Mouse (Mus musculus): ENCODE results near the gene Lhx5. TPM values are rescaled to one million over a fixed set of nuclear protein-coding genes. Genes with fewer than 3 reads are reported as not detected.

Lhx5 gene
- total RNA-seq, 1 experiment from 2014 or later = not detected

- peak; percentile 42 for DNase-seq
These were observed 33.6 kb downstream of the Lhx5 start for GRCm38 (mm10) chr5:120465062-120465461.

- DNase-seq = peak; percentile 82
These were observed 34.4 kb downstream of the Lhx5 start for GRCm38 (mm10) chr5:120465860-120466259.

GRCm38 (mm10) chr5:120467026-120467425, 35.5 kb downstream of the Lhx5 start:
- DNase-seq = peak; percentile 56

GRCm38 (mm10) chr5:120468336-120468735, 36.8 kb downstream of the Lhx5 start:
- DNase-seq = no peak

GRCm38 (mm10) chr5:120468830-120469229, 37.3 kb downstream of the Lhx5 start:
- no peak for DNase-seq

- DNase-seq = no peak
These were observed 40.0 kb downstream of the Lhx5 start for GRCm38 (mm10) chr5:120471538-120471937.

GRCm38 (mm10) chr5:120472770-120473169, 41.3 kb downstream of the Lhx5 start, which contains the start of gene Sdsl:
Gene Sdsl, minus strand, starts transcription at chr5:120472810.
- DNase-seq = no peak

- no peak for DNase-seq
These were observed 41.9 kb downstream of the Lhx5 start for GRCm38 (mm10) chr5:120473361-120473760.

- no peak for DNase-seq
These were observed 44.4 kb downstream of the Lhx5 start for GRCm38 (mm10) chr5:120475861-120476260.

GRCm38 (mm10) chr5:120476296-120476695, 44.8 kb downstream of the Lhx5 start, which contains the start of gene Sds:
Gene Sds, plus strand, starts transcription at chr5:120476526.
- no peak for DNase-seq

- no peak for DNase-seq
These were observed 46.5 kb downstream of the Lhx5 start for GRCm38 (mm10) chr5:120477993-120478392.

- no peak for DNase-seq
These were observed 48.0 kb downstream of the Lhx5 start for GRCm38 (mm10) chr5:120479538-120479937.

GRCm38 (mm10) chr5:120481205-120481604, 49.7 kb downstream of the Lhx5 start:
- DNase-seq = no peak

GRCm38 (mm10) chr5:120483399-120483798, 51.9 kb downstream of the Lhx5 start:
- DNase-seq = no peak

- DNase-seq = no peak
These were observed 56.3 kb downstream of the Lhx5 start for GRCm38 (mm10) chr5:120487844-120488243.

- DNase-seq = peak; percentile 52
These were observed 59.2 kb downstream of the Lhx5 start for GRCm38 (mm10) chr5:120490679-120491192.

Other genes starting within 250 kb of the Lhx5 start
- gene Sdsl, start 41.1 kb downstream of the Lhx5 start, total RNA-seq (2021) = 65.0 and 99.0 TPM in 2 replicates
- 2.9 TPM in 1 of 2 replicates, not detected in the other for gene Sds, start 44.8 kb downstream of the Lhx5 start, total RNA-seq (2021)
- gene Plbd2, start 71.9 kb downstream of the Lhx5 start, total RNA-seq (2021) = 76.4 and 93.3 TPM in 2 replicates
- 34.5 and 55.3 TPM in 2 replicates for gene Slc8b1, start 79.5 kb downstream of the Lhx5 start, total RNA-seq (2021)
- gene Tpcn1, start 157.0 kb downstream of the Lhx5 start, total RNA-seq (2021) = 40.2 and 42.4 TPM in 2 replicates
- gene Iqcd, start 157.3 kb downstream of the Lhx5 start, total RNA-seq (2021) = 0.57 and 0.67 TPM in 2 replicates
- gene Rita1, start 180.9 kb downstream of the Lhx5 start, total RNA-seq (2021) = 15.9 and 17.5 TPM in 2 replicates
- 50.5 and 54.7 TPM in 2 replicates for gene Ddx54, start 181.0 kb downstream of the Lhx5 start, total RNA-seq (2021)
- 2.8 and 3.1 TPM in 2 replicates for gene Cfap73, start 202.5 kb downstream of the Lhx5 start, total RNA-seq (2021)
- gene Rasal1, start 217.1 kb downstream of the Lhx5 start, total RNA-seq (2021) = 19.6 and 20.0 TPM in 2 replicates

All from adrenal gland, postnatal 25 days (tissue).